Mouse (Mus musculus) gastrocnemius, adult 2 months (tissue): ENCODE measurements around the gene Ctdspl. TPM values are rescaled to one million over a fixed set of nuclear protein-coding genes. Genes with fewer than 3 reads are reported as not detected.
A peak's percentile ranks its signal among the peaks of the same experiment; 100 is the strongest.

Experiments used
- DNase-seq: peaks from one replicate; pipeline ENCODE4 v3.0.0; 2022
- H3K27ac ChIP-seq: fragments of 200-600 bp; 2 replicates; pipeline ENCODE4 v1.8.1; 2022; ENCODE audit warnings: mild to moderate bottlenecking
- H3K4me3 ChIP-seq: fragments of 200-600 bp; 2 replicates; pipeline ENCODE4 v1.8.1; 2022; ENCODE audit warnings: mild to moderate bottlenecking, moderate library complexity
- CTCF ChIP-seq: fragments of 200-600 bp; IDR thresholded peaks from 2 replicates; pipeline ENCODE4 v1.8.1; 2022; ENCODE audit warnings: antibody characterized with exemption, mild to moderate bottlenecking, moderate library complexity
- intact Hi-C: fragments of 180-260 bp; cut with DNase I; formaldehyde crosslinking; loops from one replicate; pipeline ENCODE4 v1.15.1; 2025
- total RNA-seq, 2 experiments: library from RNA; stranded (reverse); gene quantifications; 2 replicates each; pipeline ENCODE4 v1.2.3; 2021

Gene Ctdspl
- total RNA-seq, 2 experiments from 2014 or later, result 3.5 to 5.9 TPM

- intact Hi-C loops, result no loop called here
- peak; percentile 61 for DNase-seq
- H3K4me3 ChIP-seq, result peak within 1 kb of the TSS; percentile 57
- no peak for TF ChIP-seq CTCF
- H3K27ac ChIP-seq, result peak within 1 kb of the TSS; percentile 31; the same call in 1 of the 2 replicates
Observed at GRCm38 (mm10) chr9:119052154-119052944, 126.1 kb downstream of the Ctdspl start, which contains the start of gene Vill. Vill (plus strand) TSS chr9:119052778.

GRCm38 (mm10) chr9:119053964-119054576 lies 127.8 kb downstream of the Ctdspl start:
- no peak for TF ChIP-seq CTCF
- H3K4me3 ChIP-seq, result no peak overlapping the region
- intact Hi-C loops, result no loop called here
- DNase-seq, result no peak
- H3K27ac ChIP-seq, result no peak overlapping the region

GRCm38 (mm10) chr9:119055336-119055735 lies 129.1 kb downstream of the Ctdspl start:
- intact Hi-C loops, result no loop called here
- no peak for TF ChIP-seq CTCF
- Histone ChIP-seq H3K27ac (no peak overlapping the region), H3K4me3 (no peak overlapping the region)
- DNase-seq, result no peak

- Histone ChIP-seq H3K4me3 (no peak overlapping the region), H3K27ac (no peak overlapping the region)
- intact Hi-C loops, result no loop called here
- no peak for TF ChIP-seq CTCF
- no peak for DNase-seq
Observed at GRCm38 (mm10) chr9:119058245-119058644, 132.0 kb downstream of the Ctdspl start.

GRCm38 (mm10) chr9:119060701-119061100 lies 134.4 kb downstream of the Ctdspl start:
- intact Hi-C loops, result loop anchor here (10.0 kb wide), 1 partner anchor 476 kb away; no protein-coding TSS in a partner anchor
- Histone ChIP-seq H3K27ac (no peak overlapping the region), H3K4me3 (no peak overlapping the region)
- TF ChIP-seq CTCF, result no peak
- no peak for DNase-seq

GRCm38 (mm10) chr9:119063036-119063644 lies 136.9 kb downstream of the Ctdspl start:
- no peak for TF ChIP-seq CTCF
- no peak for DNase-seq
- intact Hi-C loops, result loop anchor here (10.0 kb wide), 1 partner anchor 478 kb away; no protein-coding TSS in a partner anchor
- H3K27ac ChIP-seq, result no peak overlapping the region
- H3K4me3 ChIP-seq, result no peak overlapping the region

- no peak for TF ChIP-seq CTCF
- no peak for DNase-seq
- intact Hi-C loops, result loop anchor here (10.0 kb wide), 1 partner anchor 479 kb away; no protein-coding TSS in a partner anchor
- Histone ChIP-seq H3K4me3 (no peak overlapping the region), H3K27ac (no peak overlapping the region)
Observed at GRCm38 (mm10) chr9:119064296-119064695, 138.0 kb downstream of the Ctdspl start.

GRCm38 (mm10) chr9:119067601-119068000 lies 141.3 kb downstream of the Ctdspl start:
- Histone ChIP-seq H3K4me3 (no peak overlapping the region), H3K27ac (no peak overlapping the region)
- intact Hi-C loops, result loop anchor here (1.0 to 10.0 kb wide), 3 partner anchors 35 to 483 kb away; no protein-coding TSS in a partner anchor
- peak; percentile 94 for TF ChIP-seq CTCF
- DNase-seq, result peak; percentile 84

- intact Hi-C loops, result loop anchor here (10.0 kb wide), 1 partner anchor 483 kb away; no protein-coding TSS in a partner anchor
- no peak overlapping the region for H3K4me3 ChIP-seq
- H3K27ac ChIP-seq, result no peak overlapping the region
- DNase-seq, result no peak
- TF ChIP-seq CTCF, result no peak
Observed at GRCm38 (mm10) chr9:119068266-119068665, 142.0 kb downstream of the Ctdspl start.

GRCm38 (mm10) chr9:119070173-119070825 lies 144.0 kb downstream of the Ctdspl start:
- no peak overlapping the region for H3K27ac ChIP-seq
- no peak overlapping the region for H3K4me3 ChIP-seq
- no peak for TF ChIP-seq CTCF
- intact Hi-C loops, result no loop called here
- no peak for DNase-seq

- TF ChIP-seq CTCF, result no peak
- intact Hi-C loops, result no loop called here
- DNase-seq, result no peak
Observed at GRCm38 (mm10) chr9:119071786-119072185, 145.5 kb downstream of the Ctdspl start.

GRCm38 (mm10) chr9:119073184-119073895 lies 147.1 kb downstream of the Ctdspl start:
- DNase-seq, result no peak
- intact Hi-C loops, result no loop called here
- Histone ChIP-seq H3K27ac (no peak overlapping the region), H3K4me3 (no peak overlapping the region)
- no peak for TF ChIP-seq CTCF

More at GRCm38 (mm10) chr9:119071786-119072185, 145.5 kb downstream of the Ctdspl start:
- Histone ChIP-seq H3K27ac (no peak overlapping the region), H3K4me3 (no peak overlapping the region)
